Mouse (Mus musculus) cerebellum, adult 2 months (tissue): ENCODE data around the gene Atxn2.

ENCODE experiments used
- CTCF ChIP-seq: fragments of 200-500 bp; IDR thresholded peaks from 2 replicates; pipeline ENCODE4 v1.5.1; 2011; ENCODE audit warnings: low read depth, mild to moderate bottlenecking, control low read depth, low read length, moderate library complexity, borderline replicate concordance; ENCODE audit not compliant: insufficient read depth
- POLR2A ChIP-seq: fragments of 200-500 bp; IDR thresholded peaks from 2 replicates; pipeline ENCODE4 v1.6.1; 2011; ENCODE audit warnings: low read length, control low read depth, borderline replicate concordance; ENCODE audit not compliant: insufficient read depth

GRCm38 (mm10) chr5:121858427-121858826 is 147.3 kb downstream of the Atxn2 start:
- TF ChIP-seq CTCF (no peak), POLR2A (no peak)
